Mouse (Mus musculus): ENCODE measurements at regions not wholly inside any gene's neighbourhood (a gene's known extent, or its start where the extent isn't known, plus 50 kb on each side); places are given as distances from the start of the nearest gene placed in this dataset.

GRCm38 (mm10) chr14:111553891-111554290, 121.0 kb upstream of the Slitrk5 start:
- Histone ChIP-seq H3K9me3 (ENCODE audit: low read length) (0 out of 2 replicates have a peak, but pooled peaks cover 3% of the 10 kb centered on the region), H3K9ac (replicated peaks; ENCODE audit: low read depth) (no peak overlapping the region), H3K36me3 (ENCODE audit: insufficient read depth, low read length) (no peaks in the 10 kb centered on the region), H3K27me3 (replicated peaks; ENCODE audit: insufficient read depth, low read length) (no peaks in the 10 kb centered on the region), H3K4me1 (ENCODE audit: insufficient read depth, low read depth, low read length) (no peaks in the 10 kb centered on the region), H3K4me3 (ENCODE audit: low read depth, low read length) (no peak overlapping the region), H3K4me2 (replicated peaks; ENCODE audit: low read depth, low read length) (no peak overlapping the region), H3K27ac (ENCODE audit: low read length) (no peak overlapping the region)
- WGBS: 79% methylated on average over 4 of the region's 4 CpGs
- DNase-seq (ENCODE audit: low spot score): no peak
- TF ChIP-seq CTCF (IDR thresholded peaks at IDR 0.05) (no peak), EP300 (IDR thresholded peaks at IDR 0.05) (no peak)
- ATAC-seq: no peak

GRCm38 (mm10) chr14:111569331-111569839, 105.5 kb upstream of the Slitrk5 start:
- no peak for DNase-seq (ENCODE audit: low spot score)
- H3K9ac ChIP-seq (replicated peaks; ENCODE audit: low read depth): no peak overlapping the region
- no peaks in the 10 kb centered on the region for H3K9me3 ChIP-seq (ENCODE audit: low read length)
- H3K4me1 ChIP-seq (ENCODE audit: insufficient read depth, low read depth, low read length): no peaks in the 10 kb centered on the region
- no peak overlapping the region for H3K4me2 ChIP-seq (replicated peaks; ENCODE audit: low read depth, low read length)
- no peaks in the 10 kb centered on the region for H3K36me3 ChIP-seq (ENCODE audit: insufficient read depth, low read length)
- H3K27ac ChIP-seq (ENCODE audit: low read length): no peak overlapping the region
- no peaks in the 10 kb centered on the region for H3K27me3 ChIP-seq (replicated peaks; ENCODE audit: insufficient read depth, low read length)
- TF ChIP-seq CTCF (IDR thresholded peaks at IDR 0.05): no peak
- no peak for TF ChIP-seq EP300 (IDR thresholded peaks at IDR 0.05)
- H3K4me3 ChIP-seq (ENCODE audit: low read depth, low read length): no peak overlapping the region
- ATAC-seq: no peak

GRCm38 (mm10) chr14:111577470-111577869, 97.4 kb upstream of the Slitrk5 start:
- no peak for DNase-seq (ENCODE audit: low spot score)
- H3K4me3 ChIP-seq (ENCODE audit: low read depth, low read length): no peak overlapping the region
- H3K4me2 ChIP-seq (replicated peaks; ENCODE audit: low read depth, low read length): no peak overlapping the region
- no peak overlapping the region for H3K27ac ChIP-seq (ENCODE audit: low read length)
- no peaks in the 10 kb centered on the region for H3K36me3 ChIP-seq (ENCODE audit: insufficient read depth, low read length)
- no peak overlapping the region for H3K9ac ChIP-seq (replicated peaks; ENCODE audit: low read depth)
- TF ChIP-seq EP300 (IDR thresholded peaks at IDR 0.05) (no peak), CTCF (IDR thresholded peaks at IDR 0.05) (no peak)
- no peak for ATAC-seq
- H3K27me3 ChIP-seq (replicated peaks; ENCODE audit: insufficient read depth, low read length): no peaks in the 10 kb centered on the region
- H3K4me1 ChIP-seq (ENCODE audit: insufficient read depth, low read depth, low read length): no peaks in the 10 kb centered on the region
- H3K9me3 ChIP-seq (ENCODE audit: low read length): no peaks in the 10 kb centered on the region

GRCm38 (mm10) chr14:111583076-111583475, 91.8 kb upstream of the Slitrk5 start:
- H3K27me3 ChIP-seq (replicated peaks; ENCODE audit: insufficient read depth, low read length): no peaks in the 10 kb centered on the region
- no peaks in the 10 kb centered on the region for H3K4me1 ChIP-seq (ENCODE audit: insufficient read depth, low read depth, low read length)
- no peak overlapping the region for H3K4me2 ChIP-seq (replicated peaks; ENCODE audit: low read depth, low read length)
- H3K4me3 ChIP-seq (ENCODE audit: low read depth, low read length): no peak overlapping the region
- H3K27ac ChIP-seq (ENCODE audit: low read length): no peak overlapping the region
- DNase-seq (ENCODE audit: low spot score) (peak; percentile 4), ATAC-seq (no peak)
- WGBS: 73% methylated on average over 6 of the region's 6 CpGs
- H3K9me3 ChIP-seq (ENCODE audit: low read length): no peaks in the 10 kb centered on the region
- no peak overlapping the region for H3K9ac ChIP-seq (replicated peaks; ENCODE audit: low read depth)
- H3K36me3 ChIP-seq (ENCODE audit: insufficient read depth, low read length): no peaks in the 10 kb centered on the region
- no peak for TF ChIP-seq EP300 (IDR thresholded peaks at IDR 0.05)
- 0 out of 2 replicates have a peak, but pooled peaks have one; percentile 9 for TF ChIP-seq CTCF (IDR thresholded peaks at IDR 0.05)

GRCm38 (mm10) chr14:111616824-111617223, 58.1 kb upstream of the Slitrk5 start:
- H3K9ac ChIP-seq (replicated peaks; ENCODE audit: low read depth): no peak overlapping the region
- H3K9me3 ChIP-seq (ENCODE audit: low read length): no peaks in the 10 kb centered on the region
- 68% methylated on average over 1 of the region's 1 CpGs for WGBS
- DNase-seq (ENCODE audit: low spot score): no peak
- H3K4me1 ChIP-seq (ENCODE audit: insufficient read depth, low read depth, low read length): no peaks in the 10 kb centered on the region
- ATAC-seq: no peak
- no peak overlapping the region for H3K27ac ChIP-seq (ENCODE audit: low read length)
- no peaks in the 10 kb centered on the region for H3K27me3 ChIP-seq (replicated peaks; ENCODE audit: insufficient read depth, low read length)
- no peaks in the 10 kb centered on the region for H3K36me3 ChIP-seq (ENCODE audit: insufficient read depth, low read length)
- TF ChIP-seq CTCF (IDR thresholded peaks at IDR 0.05) (no peak), EP300 (IDR thresholded peaks at IDR 0.05) (no peak)
- no peak overlapping the region for H3K4me2 ChIP-seq (replicated peaks; ENCODE audit: low read depth, low read length)
- no peak overlapping the region for H3K4me3 ChIP-seq (ENCODE audit: low read depth, low read length)

- Histone ChIP-seq H3K9ac (replicated peaks; ENCODE audit: low read depth) (no peak overlapping the region), H3K4me3 (ENCODE audit: low read depth, low read length) (no peak overlapping the region), H3K27me3 (replicated peaks; ENCODE audit: insufficient read depth, low read length) (no peaks in the 10 kb centered on the region), H3K36me3 (ENCODE audit: insufficient read depth, low read length) (no peaks in the 10 kb centered on the region), H3K9me3 (ENCODE audit: low read length) (no peaks in the 10 kb centered on the region), H3K4me1 (ENCODE audit: insufficient read depth, low read depth, low read length) (no peaks in the 10 kb centered on the region), H3K27ac (ENCODE audit: low read length) (no peak overlapping the region), H3K4me2 (replicated peaks; ENCODE audit: low read depth, low read length) (no peak overlapping the region)
- TF ChIP-seq EP300 (IDR thresholded peaks at IDR 0.05) (no peak), CTCF (IDR thresholded peaks at IDR 0.05) (no peak)
- ATAC-seq: no peak
- 61% methylated on average over 2 of the region's 2 CpGs for WGBS
- DNase-seq (ENCODE audit: low spot score): no peak
Measured at GRCm38 (mm10) chr14:111620821-111621220, 54.1 kb upstream of the Slitrk5 start.
